Mouse (Mus musculus) myocyte (in vitro differentiated cells): ENCODE results near the gene B230217C12Rik.

Experiments
- E2F4 ChIP-seq: IDR thresholded peaks from one replicate; pipeline ENCODE4 v1.6.1; 2011; ENCODE audit warnings: mild to moderate bottlenecking, control low read depth, moderate library complexity; ENCODE audit not compliant: insufficient read depth
- MAX ChIP-seq: IDR thresholded peaks from one replicate; pipeline ENCODE4 v1.6.1; 2011; ENCODE audit warnings: low read depth, mild to moderate bottlenecking, control low read depth
- POLR2A ChIP-seq: IDR thresholded peaks from one replicate; pipeline ENCODE4 v1.6.1; 2011; ENCODE audit warnings: low read depth, mild to moderate bottlenecking, control low read depth, moderate library complexity; ENCODE audit not compliant: insufficient read length
- TCF12 ChIP-seq: IDR thresholded peaks from one replicate; pipeline ENCODE4 v1.6.1; 2011; ENCODE audit warnings: mild to moderate bottlenecking, control low read depth; ENCODE audit not compliant: poor library complexity, insufficient read depth, severe bottlenecking

DNA sequence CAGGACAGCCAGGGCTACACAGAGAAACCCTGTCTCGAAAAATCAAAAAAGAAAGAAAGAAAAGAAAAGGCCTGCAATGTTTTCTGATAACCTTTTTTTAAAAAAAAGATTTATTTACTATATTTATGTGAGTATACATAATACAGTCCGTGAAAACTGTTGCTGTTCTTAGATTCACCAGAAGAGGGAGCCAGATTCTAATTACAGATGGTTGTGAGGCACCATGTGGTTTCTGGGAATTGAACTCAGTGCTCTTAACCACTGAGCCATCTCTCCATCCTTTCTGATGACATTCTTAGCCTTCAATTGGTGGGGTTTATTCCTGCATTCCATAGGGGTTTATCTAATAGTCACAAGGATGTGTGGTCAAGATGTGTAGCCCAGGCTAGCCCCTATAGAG lies 47.4 kb upstream of the B230217C12Rik start:
- TF ChIP-seq POLR2A (no peak), TCF12 (no peak), E2F4 (no peak), MAX (no peak)
